Mouse (Mus musculus): Measurements from ENCODE around the gene Akap12.

- TF ChIP-seq CTCF (IDR thresholded peaks at IDR 0.05; ENCODE audit: low read depth) (no peak), EP300 (optimal IDR thresholded peaks at IDR 0.05) (no peak)
Observed at GRCm38 (mm10) chr10:4282395-4282794, 16.2 kb downstream of the Akap12 start.

All from stomach, postnatal 0 days (tissue).